Mouse (Mus musculus) ES-E14 (cell line): ENCODE data around the gene Adamts16.

Source experiments
- CHD2 ChIP-seq: IDR thresholded peaks from 2 replicates; pipeline ENCODE4 v1.6.1; 2014; ENCODE audit warnings: mild to moderate bottlenecking, low read depth, low read length, inconsistent platforms
- HCFC1 ChIP-seq: IDR thresholded peaks from 2 replicates; pipeline ENCODE4 v1.6.1; 2012; ENCODE audit warnings: low read length, inconsistent platforms, borderline replicate concordance; ENCODE audit not compliant: insufficient read depth
- MAFK ChIP-seq: IDR thresholded peaks from 2 replicates; pipeline ENCODE4 v1.6.1; 2014; ENCODE audit warnings: mild to moderate bottlenecking, low read depth, low read length, inconsistent platforms; ENCODE audit not compliant: insufficient read depth
- ZC3H11A ChIP-seq: IDR thresholded peaks from 2 replicates; pipeline ENCODE4 v1.6.1; 2012; ENCODE audit warnings: low read depth, mild to moderate bottlenecking, inconsistent platforms, low read length, borderline replicate concordance
- ZNF384 ChIP-seq: IDR thresholded peaks from 2 replicates; pipeline ENCODE4 v1.6.1; 2012; ENCODE audit warnings: low read depth, low read length, inconsistent platforms

- TF ChIP-seq HCFC1: no peak
- no peak for TF ChIP-seq ZC3H11A
- no peak for TF ChIP-seq ZNF384
- no peak for TF ChIP-seq CHD2
- no peak for TF ChIP-seq MAFK
These were observed 17.9 kb downstream of the Adamts16 start for GRCm38 (mm10) chr13:70823757-70824156.
